Mouse (Mus musculus): Measurements from ENCODE around the gene Car8. TPM values are rescaled to one million over a fixed set of nuclear protein-coding genes. Genes with fewer than 3 reads are reported as not detected.
"Not testable (repeated sequence)": the region's sequence is repeated elsewhere in the genome, so short reads cannot be mapped to it uniquely, and the experiment has no call there.

Car8 gene
- polyA plus RNA-seq, 1 experiment: 1.7 TPM

DNA sequence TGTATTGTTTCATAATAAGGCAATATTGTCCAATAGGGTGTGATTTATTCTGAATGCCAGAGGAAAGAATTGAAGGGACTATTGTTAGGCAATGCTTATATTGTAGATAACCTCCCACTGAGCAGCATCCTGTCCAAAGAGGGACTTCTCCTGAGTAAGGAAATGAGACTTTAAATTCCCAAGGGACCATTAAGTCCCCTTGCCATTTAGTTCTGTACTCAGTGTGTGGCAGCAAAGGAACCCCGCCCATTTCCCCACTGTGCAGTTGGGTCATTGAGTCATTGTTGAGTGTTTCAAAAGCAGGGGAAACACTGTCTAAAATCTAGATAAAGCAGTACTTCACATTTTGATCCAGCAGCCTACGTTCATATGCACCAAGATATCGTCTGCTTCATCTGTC is 125.3 kb downstream of the Car8 start:
- Histone ChIP-seq H3K4me1 (ENCODE audit: control insufficient read depth, insufficient read depth, low read length) (no peaks in the 10 kb centered on the region), H3K27ac (ENCODE audit: control insufficient read depth, insufficient read depth, low read depth, low read length, poor library complexity) (no peak overlapping the region), H3K4me3 (replicated peaks; ENCODE audit: control insufficient read depth, low read depth, low read length) (no peak overlapping the region)
- TF ChIP-seq POLR2A (IDR thresholded peaks at IDR 0.05; ENCODE audit: borderline replicate concordance, control insufficient read depth, low read depth, low read length): no peak
- TF ChIP-seq CTCF (IDR thresholded peaks at IDR 0.05; ENCODE audit: control insufficient read depth, insufficient read depth, low read length): no peak
- WGBS: 73% methylated on average over 3 of the region's 3 CpGs

- Histone ChIP-seq H3K4me1 (ENCODE audit: control insufficient read depth, insufficient read depth, low read length) (no peaks in the 10 kb centered on the region), H3K27ac (ENCODE audit: control insufficient read depth, insufficient read depth, low read depth, low read length, poor library complexity) (no peak overlapping the region), H3K4me3 (replicated peaks; ENCODE audit: control insufficient read depth, low read depth, low read length) (no peak overlapping the region)
- WGBS: 73% methylated on average over 3 of the region's 3 CpGs
- TF ChIP-seq CTCF (IDR thresholded peaks at IDR 0.05; ENCODE audit: control insufficient read depth, insufficient read depth, low read length) (no peak), POLR2A (IDR thresholded peaks at IDR 0.05; ENCODE audit: borderline replicate concordance, control insufficient read depth, low read depth, low read length) (no peak)
Observed at GRCm38 (mm10) chr4:8111891-8112290, 127.0 kb downstream of the Car8 start.

- 86% methylated on average over 16 of the region's 16 CpGs for WGBS
- H3K4me1 ChIP-seq (ENCODE audit: control insufficient read depth, insufficient read depth, low read length): no peaks in the 10 kb centered on the region
- TF ChIP-seq CTCF (IDR thresholded peaks at IDR 0.05; ENCODE audit: control insufficient read depth, insufficient read depth, low read length) (no peak), POLR2A (IDR thresholded peaks at IDR 0.05; ENCODE audit: borderline replicate concordance, control insufficient read depth, low read depth, low read length) (no peak)
- no peak overlapping the region for H3K4me3 ChIP-seq (replicated peaks; ENCODE audit: control insufficient read depth, low read depth, low read length)
- H3K27ac ChIP-seq (ENCODE audit: control insufficient read depth, insufficient read depth, low read depth, low read length, poor library complexity): no peak overlapping the region
Observed at GRCm38 (mm10) chr4:8109906-8110567, 128.8 kb downstream of the Car8 start.

DNA sequence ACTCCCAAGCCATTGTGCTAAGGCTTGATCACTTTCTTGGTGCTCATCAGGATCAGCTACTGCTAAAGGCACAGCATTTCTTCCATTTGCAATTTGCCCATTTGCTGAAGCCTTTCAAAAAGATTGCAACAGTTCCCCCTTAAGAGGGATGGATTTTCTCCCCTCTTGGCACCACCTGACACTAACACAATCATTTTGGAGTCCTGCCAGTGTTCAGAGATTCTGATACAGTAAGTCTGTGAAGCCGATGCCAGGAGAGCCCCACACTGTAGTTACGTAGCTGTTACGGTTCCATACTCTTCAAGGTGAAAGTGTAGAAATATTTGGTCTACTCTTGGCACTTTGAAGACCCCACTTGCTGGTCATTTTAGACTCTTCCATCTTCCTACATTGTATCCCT is 137.4 kb downstream of the Car8 start:
- WGBS: 84% methylated on average over 3 of the region's 3 CpGs
- H3K27ac ChIP-seq (ENCODE audit: control insufficient read depth, insufficient read depth, low read depth, low read length, poor library complexity): no peak overlapping the region
- H3K4me3 ChIP-seq (replicated peaks; ENCODE audit: control insufficient read depth, low read depth, low read length): no peak overlapping the region
- no peaks in the 10 kb centered on the region for H3K4me1 ChIP-seq (ENCODE audit: control insufficient read depth, insufficient read depth, low read length)
- TF ChIP-seq POLR2A (IDR thresholded peaks at IDR 0.05; ENCODE audit: borderline replicate concordance, control insufficient read depth, low read depth, low read length): no peak
- no peak for TF ChIP-seq CTCF (IDR thresholded peaks at IDR 0.05; ENCODE audit: control insufficient read depth, insufficient read depth, low read length)

GRCm38 (mm10) chr4:8098084-8098483 is 140.8 kb downstream of the Car8 start:
- TF ChIP-seq POLR2A (IDR thresholded peaks at IDR 0.05; ENCODE audit: borderline replicate concordance, control insufficient read depth, low read depth, low read length): no peak
- no peak for TF ChIP-seq CTCF (IDR thresholded peaks at IDR 0.05; ENCODE audit: control insufficient read depth, insufficient read depth, low read length)
- Histone ChIP-seq H3K27ac (ENCODE audit: control insufficient read depth, insufficient read depth, low read depth, low read length, poor library complexity) (no peak overlapping the region), H3K4me1 (ENCODE audit: control insufficient read depth, insufficient read depth, low read length) (no peaks in the 10 kb centered on the region), H3K4me3 (replicated peaks; ENCODE audit: control insufficient read depth, low read depth, low read length) (no peak overlapping the region)
- WGBS: 79% methylated on average over 4 of the region's 4 CpGs

DNA sequence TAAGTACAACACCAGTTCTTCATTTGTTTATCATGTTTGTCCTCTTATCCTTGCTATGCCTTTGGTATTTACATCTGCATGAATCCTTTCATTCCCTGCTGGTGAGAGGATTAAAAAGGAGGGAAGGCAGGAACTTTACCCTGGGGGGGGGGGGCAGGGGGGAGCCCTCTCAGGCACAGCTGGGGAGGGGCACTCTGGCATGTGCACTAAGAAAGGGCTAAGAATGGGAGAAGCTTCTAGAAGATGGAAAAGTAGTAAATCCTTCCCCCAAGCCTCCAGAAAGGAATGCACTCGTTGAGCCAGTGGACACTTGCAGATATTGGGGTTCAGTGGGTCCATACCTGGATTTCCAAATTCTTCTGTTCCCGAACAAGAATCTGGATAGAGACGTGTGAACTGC is 141.2 kb downstream of the Car8 start:
- H3K27ac ChIP-seq (ENCODE audit: control insufficient read depth, insufficient read depth, low read depth, low read length, poor library complexity): no peak overlapping the region
- H3K4me1 ChIP-seq (ENCODE audit: control insufficient read depth, insufficient read depth, low read length): no peaks in the 10 kb centered on the region
- no peak overlapping the region for H3K4me3 ChIP-seq (replicated peaks; ENCODE audit: control insufficient read depth, low read depth, low read length)
- 70% methylated on average over 3 of the region's 3 CpGs for WGBS
- TF ChIP-seq POLR2A (IDR thresholded peaks at IDR 0.05; ENCODE audit: borderline replicate concordance, control insufficient read depth, low read depth, low read length) (no peak), CTCF (IDR thresholded peaks at IDR 0.05; ENCODE audit: control insufficient read depth, insufficient read depth, low read length) (no peak)

- WGBS: 86% methylated on average over 3 of the region's 3 CpGs
- H3K4me1 ChIP-seq (ENCODE audit: control insufficient read depth, insufficient read depth, low read length); H3K27ac ChIP-seq (ENCODE audit: control insufficient read depth, insufficient read depth, low read depth, low read length, poor library complexity); H3K4me3 ChIP-seq (replicated peaks; ENCODE audit: control insufficient read depth, low read depth, low read length): not testable (repeated sequence)
Observed at GRCm38 (mm10) chr4:8093566-8093965, 145.3 kb downstream of the Car8 start.
